Mouse (Mus musculus): ENCODE data around the gene Tlr9. TPM values are rescaled to one million over a fixed set of nuclear protein-coding genes. Genes with fewer than 3 reads are reported as not detected.

Gene Tlr9
- polyA plus RNA-seq, 2 experiments from 2014 or later, result 0.13 TPM; not detected in 1

DNA sequence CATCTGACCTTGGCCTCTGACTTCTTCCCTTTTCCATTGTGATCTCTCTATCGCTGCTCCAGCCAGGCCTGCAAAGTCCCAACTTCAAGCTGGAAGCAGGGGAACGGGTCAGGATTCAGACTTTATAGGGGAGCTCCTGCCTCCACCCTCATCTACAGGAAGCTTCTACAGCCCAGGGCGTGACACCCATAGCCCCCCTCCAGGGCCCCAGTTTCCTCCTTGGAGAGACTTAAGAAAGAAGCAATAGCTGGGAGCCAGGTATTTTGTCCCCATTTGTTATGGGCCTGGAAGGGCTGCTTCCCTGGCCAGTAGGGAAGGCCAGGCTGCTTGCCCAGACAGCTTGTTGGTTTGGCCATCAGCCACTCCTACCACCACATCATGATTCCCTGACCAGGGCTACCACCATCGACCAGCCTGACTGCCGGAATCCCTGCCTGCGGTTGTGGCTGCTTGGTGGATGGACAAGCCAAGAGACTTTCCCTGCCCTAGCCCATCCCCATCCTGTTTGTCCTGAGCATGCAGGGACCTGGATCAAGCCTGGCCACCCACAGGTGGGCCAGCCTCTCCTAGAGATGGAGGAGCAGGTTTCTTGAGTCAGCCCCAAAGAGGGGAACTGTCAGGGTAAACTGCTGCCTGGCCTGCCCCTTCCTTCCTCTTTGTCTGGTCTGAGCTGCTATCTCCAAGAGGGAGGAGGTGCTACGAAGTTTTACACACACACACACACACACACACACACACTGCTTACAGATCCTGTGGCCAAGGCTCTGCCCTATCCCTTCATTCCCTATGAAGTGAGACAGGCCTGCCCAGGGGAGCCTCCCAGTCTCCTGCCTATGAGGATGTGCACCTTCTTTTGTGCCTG, 18.2 kb upstream of the Tlr9 start:
- no peak for ATAC-seq

- no peak for ATAC-seq
These were observed 16.6 kb upstream of the Tlr9 start for GRCm38 (mm10) chr9:106205713-106206290.

DNA sequence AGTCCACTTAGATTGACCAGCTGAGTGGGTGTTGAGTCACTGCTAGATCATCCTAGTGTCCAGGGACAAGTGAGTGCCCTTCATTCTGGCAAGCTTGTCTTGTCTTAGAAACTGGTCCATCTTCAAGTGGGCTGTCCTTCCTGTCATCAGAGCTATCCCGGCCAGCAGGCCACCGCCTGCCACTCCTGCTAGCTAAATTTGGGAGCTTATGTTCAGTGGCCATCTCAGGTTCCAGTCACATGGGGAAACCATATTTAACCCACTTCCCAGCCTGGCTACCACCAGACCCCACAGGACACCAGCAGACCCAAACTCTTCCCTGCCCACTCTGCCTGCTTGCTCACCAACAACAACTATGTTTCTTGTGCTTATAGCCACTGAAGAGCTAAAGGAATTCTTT, 15.9 kb upstream of the Tlr9 start:
- no peak for ATAC-seq

DNA sequence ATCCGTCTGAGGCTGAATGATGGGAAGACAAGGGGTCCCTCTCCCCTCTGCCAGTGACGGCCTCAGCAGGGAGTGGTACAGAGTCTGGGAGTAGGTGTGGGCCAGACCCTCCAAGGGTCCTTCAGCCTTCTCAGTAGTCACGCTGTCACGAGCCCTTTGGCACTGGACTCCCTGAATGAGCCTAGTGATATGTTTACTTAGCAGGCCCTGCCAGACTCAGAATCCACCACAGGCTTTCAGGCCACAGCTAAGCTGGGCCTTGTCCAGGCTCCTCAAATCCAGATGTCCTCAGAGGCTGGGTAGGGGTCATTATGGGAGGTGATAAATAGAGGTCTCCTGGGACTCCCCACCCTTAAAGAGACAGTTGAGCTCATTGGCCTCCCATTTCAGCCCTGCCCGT, 14.2 kb upstream of the Tlr9 start:
- no peak for ATAC-seq

DNA sequence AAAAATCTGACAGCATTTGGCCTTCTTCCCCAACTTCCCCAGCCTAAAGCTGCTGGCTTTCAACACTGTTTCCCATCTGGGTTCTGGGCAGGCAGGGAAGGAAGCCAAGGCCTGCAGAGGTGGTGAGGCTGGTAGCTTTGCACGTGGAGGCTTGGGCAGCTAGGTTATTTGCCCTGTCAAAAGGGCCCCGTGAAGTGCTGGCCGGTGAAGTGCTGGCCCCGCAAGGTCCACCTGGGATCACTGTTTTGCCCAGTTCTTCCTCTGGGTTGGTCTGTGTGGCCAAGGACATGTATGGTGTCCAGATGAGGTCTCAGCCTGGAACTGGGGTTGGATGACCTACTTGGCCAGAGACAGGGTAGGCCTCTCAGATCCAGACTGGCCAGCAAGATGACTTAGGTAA, 12.4 kb upstream of the Tlr9 start:
- no peak for ATAC-seq

DNA sequence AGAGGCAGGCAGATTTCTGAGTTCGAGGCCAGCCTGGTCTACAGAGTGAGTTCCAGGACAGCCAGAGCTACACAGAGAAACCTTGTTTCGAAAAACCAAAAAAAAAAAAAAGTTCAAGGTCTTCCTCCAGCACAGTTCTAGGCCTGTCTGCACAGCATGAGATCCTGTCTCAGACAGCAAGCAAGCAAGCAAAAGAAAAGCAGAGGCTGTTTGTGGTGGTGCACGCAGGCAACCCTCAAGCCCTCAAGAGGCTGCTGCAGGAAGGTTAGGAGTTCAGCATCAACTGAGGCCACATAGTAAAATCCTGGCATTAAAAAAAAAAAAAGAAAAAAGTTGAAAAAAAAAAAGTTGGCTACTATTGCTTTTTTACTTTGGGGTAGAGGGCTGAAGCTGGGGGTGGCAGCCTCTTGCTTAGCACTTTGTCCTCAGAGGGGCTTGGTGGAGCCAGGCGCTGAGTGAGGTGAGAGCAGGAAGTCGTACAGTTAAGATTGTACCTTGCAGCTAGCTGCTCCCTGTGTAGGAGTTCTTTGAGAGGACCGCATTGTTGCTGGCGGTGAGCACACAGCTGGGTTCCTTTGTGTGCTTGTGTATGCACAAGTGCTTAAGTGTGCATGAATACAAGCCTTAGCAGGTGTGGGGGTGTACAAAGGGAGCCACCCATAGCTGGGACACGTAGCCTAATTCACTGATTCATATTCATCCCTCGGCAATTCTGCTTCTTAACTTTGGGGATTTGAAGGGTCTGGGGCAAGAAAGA, 11.4 kb upstream of the Tlr9 start:
- peak; percentile 51 for ATAC-seq

GRCm38 (mm10) chr9:106211680-106212593, 10.5 kb upstream of the Tlr9 start:
- ATAC-seq, result peak; percentile 80

- no peak for ATAC-seq
These were observed 9.8 kb upstream of the Tlr9 start for GRCm38 (mm10) chr9:106212594-106212981.

DNA sequence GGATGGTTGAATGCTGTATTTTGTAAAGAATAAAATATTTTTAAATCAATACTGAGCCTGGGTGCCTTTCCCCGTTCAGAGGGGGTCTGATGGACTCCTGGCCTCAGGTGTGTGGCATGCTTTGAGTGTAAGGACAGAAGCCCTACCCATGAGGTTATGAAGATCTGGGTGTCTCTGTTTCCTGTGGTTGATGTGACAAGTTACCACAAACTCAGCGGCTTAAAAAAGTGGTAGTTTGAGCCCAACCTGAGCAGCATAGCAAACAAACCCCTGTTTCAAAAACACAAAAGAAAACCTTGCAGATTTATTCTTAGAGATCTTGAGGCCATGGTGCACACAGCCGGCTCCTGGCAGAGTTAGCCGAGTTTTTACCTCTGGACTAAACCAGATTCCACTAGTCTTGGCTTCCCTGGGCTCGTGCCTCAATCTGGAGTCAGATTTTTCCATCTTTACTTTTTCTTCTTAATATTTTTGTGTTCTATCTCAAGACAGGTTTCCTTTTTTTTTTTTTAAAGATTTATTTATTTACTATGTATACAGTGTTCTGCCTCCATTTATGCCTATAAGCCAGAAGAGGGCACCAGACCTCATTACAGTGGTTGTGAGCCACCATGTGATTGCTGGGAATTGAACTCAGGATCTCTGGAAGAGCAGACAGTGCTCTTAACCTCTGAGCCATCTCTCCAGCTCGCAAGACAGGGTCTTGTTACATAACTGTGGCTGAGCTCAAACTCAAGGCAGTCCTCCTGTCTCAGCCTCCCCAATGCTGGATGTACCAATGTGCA, 6.9 kb upstream of the Tlr9 start:
- ATAC-seq, result peak; percentile 38

GRCm38 (mm10) chr9:106216971-106217370, 5.4 kb upstream of the Tlr9 start:
- ATAC-seq, result no peak

DNA sequence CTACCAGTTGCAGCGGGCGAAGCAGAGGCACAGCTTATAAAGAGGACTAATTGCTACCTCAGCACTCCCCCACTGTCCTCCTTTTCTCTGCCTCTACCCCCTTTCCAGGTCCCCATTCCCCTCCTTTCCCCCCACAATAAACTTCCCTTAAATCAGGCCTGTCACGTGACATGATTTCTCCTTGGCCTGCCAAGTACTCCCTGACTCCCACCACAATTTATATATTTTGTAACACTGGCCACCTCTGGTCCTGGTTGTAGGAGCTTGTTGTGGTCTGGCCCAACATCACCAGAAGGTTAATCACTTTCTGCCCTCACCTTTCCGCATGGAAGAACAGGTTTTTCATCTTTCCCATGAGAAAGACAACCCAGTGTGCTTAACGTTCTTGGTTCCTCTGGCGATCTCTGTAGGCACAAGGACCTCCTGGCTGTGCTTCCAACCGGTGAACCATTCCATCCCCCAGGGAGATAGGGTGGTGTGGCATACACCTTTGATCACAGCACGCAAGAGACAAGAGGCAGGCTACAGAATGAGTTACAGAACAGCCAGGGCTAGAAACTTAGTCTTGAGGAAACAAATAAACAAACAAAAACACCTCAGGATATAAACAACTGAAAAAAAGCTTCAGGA, 1.4 kb upstream of the Tlr9 start:
- no peak for ATAC-seq

- no peak for ATAC-seq
These were observed 596 bp downstream of the Tlr9 start for GRCm38 (mm10) chr9:106222994-106223393.

DNA sequence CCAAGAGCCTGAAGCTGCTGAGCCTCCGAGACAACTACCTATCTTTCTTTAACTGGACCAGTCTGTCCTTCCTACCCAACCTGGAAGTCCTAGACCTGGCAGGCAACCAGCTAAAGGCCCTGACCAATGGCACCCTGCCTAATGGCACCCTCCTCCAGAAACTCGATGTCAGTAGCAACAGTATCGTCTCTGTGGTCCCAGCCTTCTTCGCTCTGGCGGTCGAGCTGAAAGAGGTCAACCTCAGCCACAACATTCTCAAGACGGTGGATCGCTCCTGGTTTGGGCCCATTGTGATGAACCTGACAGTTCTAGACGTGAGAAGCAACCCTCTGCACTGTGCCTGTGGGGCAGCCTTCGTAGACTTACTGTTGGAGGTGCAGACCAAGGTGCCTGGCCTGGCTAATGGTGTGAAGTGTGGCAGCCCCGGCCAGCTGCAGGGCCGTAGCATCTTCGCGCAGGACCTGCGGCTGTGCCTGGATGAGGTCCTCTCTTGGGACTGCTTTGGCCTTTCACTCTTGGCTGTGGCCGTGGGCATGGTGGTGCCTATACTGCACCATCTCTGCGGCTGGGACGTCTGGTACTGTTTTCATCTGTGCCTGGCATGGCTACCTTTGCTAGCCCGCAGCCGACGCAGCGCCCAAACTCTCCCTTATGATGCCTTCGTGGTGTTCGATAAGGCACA, 3.2 kb downstream of the Tlr9 start:
- ATAC-seq, result no peak

DNA sequence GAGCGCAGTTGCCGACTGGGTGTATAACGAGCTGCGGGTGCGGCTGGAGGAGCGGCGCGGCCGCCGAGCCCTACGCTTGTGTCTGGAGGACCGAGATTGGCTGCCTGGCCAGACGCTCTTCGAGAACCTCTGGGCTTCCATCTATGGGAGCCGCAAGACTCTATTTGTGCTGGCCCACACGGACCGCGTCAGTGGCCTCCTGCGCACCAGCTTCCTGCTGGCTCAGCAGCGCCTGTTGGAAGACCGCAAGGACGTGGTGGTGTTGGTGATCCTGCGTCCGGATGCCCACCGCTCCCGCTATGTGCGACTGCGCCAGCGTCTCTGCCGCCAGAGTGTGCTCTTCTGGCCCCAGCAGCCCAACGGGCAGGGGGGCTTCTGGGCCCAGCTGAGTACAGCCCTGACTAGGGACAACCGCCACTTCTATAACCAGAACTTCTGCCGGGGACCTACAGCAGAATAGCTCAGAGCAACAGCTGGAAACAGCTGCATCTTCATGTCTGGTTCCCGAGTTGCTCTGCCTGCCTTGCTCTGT, 3.8 kb downstream of the Tlr9 start:
- no peak for ATAC-seq

- no peak for ATAC-seq
These were observed 5.5 kb downstream of the Tlr9 start for GRCm38 (mm10) chr9:106227790-106228429.

- ATAC-seq, result no peak
These were observed 7.8 kb downstream of the Tlr9 start for GRCm38 (mm10) chr9:106230051-106230733.

- ATAC-seq, result no peak
These were observed 8.3 kb downstream of the Tlr9 start for GRCm38 (mm10) chr9:106230734-106231106.

GRCm38 (mm10) chr9:106231220-106231619, 8.8 kb downstream of the Tlr9 start:
- no peak for ATAC-seq

DNA sequence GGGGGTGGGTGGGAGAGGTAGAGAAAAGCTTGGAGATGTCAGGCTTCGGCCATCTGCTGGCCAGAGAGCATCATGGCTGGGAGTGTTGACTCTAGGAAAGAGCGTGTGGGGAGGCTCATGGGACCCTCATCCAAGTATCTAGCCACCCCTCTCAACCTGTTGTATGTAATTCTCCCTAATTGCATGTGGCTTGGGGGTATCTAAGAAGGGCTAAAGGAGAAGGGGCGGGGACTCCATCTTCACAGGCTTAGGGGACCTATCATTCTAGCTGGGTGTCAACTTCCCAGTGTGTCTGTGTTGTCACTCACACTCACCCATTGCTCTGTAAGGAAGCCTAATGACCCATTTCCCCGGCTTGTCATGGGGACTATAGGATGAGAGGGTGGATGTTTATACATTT, 9.4 kb downstream of the Tlr9 start:
- ATAC-seq, result no peak
